Mouse (Mus musculus) layer of hippocampus, adult 9-10 months (tissue): ENCODE measurements around the gene Olfr1051.
"Not testable (repeated sequence)": the region's sequence is repeated elsewhere in the genome, so short reads cannot be mapped to it uniquely, and the experiment has no call there.

Experiments used
- DNase-seq: peaks from one replicate; pipeline ENCODE4 v3.0.0; 2022; ENCODE audit warnings: low spot score

Gene Olfr1051

DNA sequence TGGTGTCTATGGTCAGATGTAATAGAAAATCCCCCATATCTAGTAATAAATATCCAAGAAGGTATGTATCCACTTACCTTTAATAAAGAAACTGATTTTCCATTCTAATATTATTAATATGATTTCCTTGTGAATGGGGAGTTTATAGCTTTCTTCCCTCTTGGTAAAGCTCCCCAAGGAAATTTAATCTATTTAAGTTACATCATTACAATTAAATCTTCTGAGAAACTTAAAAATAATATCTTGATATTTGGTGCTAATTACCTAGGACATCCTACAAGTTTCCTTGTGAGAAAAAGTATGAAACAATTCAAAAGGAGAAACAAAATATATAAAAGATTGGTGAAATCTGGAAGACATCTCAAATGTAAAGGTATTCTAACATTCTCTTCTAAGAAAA lies at the start of gene Olfr1051:
Olfr1051 (minus strand) TSS at position 101 of the 400 bp plus-strand sequence.
- not testable (repeated sequence) for DNase-seq

- no peak for DNase-seq
Observed at GRCm38 (mm10) chr2:86315184-86315583, 36.3 kb upstream of the Olfr1051 start, which contains the start of gene Olfr1053. Olfr1053 (minus strand) TSS chr2:86315284.

DNA sequence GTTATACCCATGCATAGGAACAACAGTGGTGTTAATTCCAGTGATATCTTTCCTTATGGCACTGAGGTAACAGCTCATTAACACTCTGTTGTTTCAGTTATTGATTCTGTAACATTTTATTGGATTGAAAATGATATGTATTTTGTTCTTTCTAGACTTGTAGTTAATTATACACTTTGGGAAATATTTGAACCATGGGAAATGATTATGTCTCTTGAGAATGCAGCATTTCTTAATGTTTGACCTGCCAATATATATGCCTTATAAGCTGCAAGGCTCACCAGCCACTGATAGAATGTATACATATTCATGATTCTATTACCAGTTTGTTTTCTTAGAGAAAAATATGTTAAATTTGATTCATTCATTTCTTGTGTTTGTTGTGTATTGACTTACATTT lies 13.3 kb upstream of the Olfr1051 start, which contains the start of gene Olfr1052:
Olfr1052 (plus strand) TSS at position 301 of the 400 bp plus-strand sequence.
- DNase-seq, result no peak

DNA sequence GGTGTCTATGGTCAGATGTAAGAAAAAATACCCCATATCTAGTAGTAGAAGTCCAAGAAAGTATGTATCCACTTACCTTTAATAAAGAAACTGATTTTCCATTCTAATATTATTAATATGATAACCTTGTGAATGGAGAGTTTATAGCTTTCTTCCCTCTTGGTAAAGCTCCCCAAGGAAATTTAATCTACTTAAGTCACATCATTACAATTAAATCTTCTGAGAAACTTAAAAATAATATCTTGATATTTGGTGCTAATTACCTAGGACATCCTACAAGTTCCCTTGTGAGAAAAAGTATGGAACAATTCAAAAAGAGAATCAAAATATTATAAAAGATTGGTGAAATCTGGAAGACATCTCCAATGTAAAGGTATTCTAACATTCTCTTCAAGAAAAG lies 20.7 kb downstream of the Olfr1051 start, which contains the start of gene Olfr1049:
Olfr1049 (minus strand) TSS at position 101 of the 400 bp plus-strand sequence.
- not testable (repeated sequence) for DNase-seq

DNA sequence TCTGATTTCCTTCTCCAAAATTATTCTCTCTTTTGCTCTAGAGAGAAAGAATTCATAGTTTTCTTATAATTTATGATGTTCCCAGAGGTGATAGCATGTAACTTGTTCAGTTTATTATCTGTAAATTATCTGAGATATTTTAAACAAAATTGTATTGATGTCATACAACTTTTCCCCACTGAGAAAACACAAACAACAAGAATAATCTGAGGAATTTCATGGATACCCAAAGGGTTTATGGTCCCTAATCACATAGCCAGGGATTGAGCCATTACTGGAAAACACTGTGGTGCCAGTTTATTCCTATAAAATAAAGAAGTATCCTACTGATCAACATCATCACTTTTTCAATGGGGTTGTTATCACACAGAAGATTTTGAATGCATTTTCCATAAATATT lies 38.7 kb downstream of the Olfr1051 start, which contains the start of gene Olfr1048:
Olfr1048 (minus strand) TSS at position 101 of the 400 bp plus-strand sequence.
- DNase-seq, result no peak

- no peak for DNase-seq
Observed at GRCm38 (mm10) chr2:86231301-86231700, 47.6 kb downstream of the Olfr1051 start, which contains the start of gene Olfr1047. Olfr1047 (minus strand) TSS chr2:86231401.
